Mouse (Mus musculus) heart, embryonic 12.5 days (tissue): ENCODE measurements at regions not wholly inside any gene's neighbourhood (a gene's known extent, or its start where the extent isn't known, plus 50 kb on each side); places are given as distances from the start of the nearest gene placed in this dataset.

ENCODE experiments used
- ATAC-seq: fragments of 200-750 bp; cut with Nextera tagmentation; 2 replicates; pipeline ENCODE4 v1.8.0; 2017; ENCODE audit warnings: moderate TSS enrichment, moderate library complexity; ENCODE audit not compliant: insufficient number of reproducible peaks, low FRiP score
- H3K27ac ChIP-seq: fragments of 300-500 bp; sonication (generic); 2 replicates; pipeline ENCODE4 v1.5.1; 2016; ENCODE audit warnings: mild to moderate bottlenecking, moderate library complexity; ENCODE audit not compliant: poor library complexity, severe bottlenecking
- H3K27me3 ChIP-seq: fragments of 300-500 bp; sonication (generic); replicated peaks from 2 replicates; pipeline ENCODE4 v1.6.1; 2016; ENCODE audit warnings: mild to moderate bottlenecking, moderate library complexity
- H3K36me3 ChIP-seq: fragments of 300-500 bp; sonication (generic); 2 replicates; pipeline ENCODE4 v1.6.1; 2016; ENCODE audit warnings: mild to moderate bottlenecking, moderate library complexity
- H3K4me1 ChIP-seq: fragments of 300-500 bp; sonication (generic); replicated peaks from 2 replicates; pipeline ENCODE4 v1.6.1; 2016; ENCODE audit warnings: mild to moderate bottlenecking
- H3K4me2 ChIP-seq: fragments of 300-500 bp; sonication (generic); 2 replicates; pipeline ENCODE4 v1.6.1; 2016; ENCODE audit warnings: mild to moderate bottlenecking, moderate library complexity
- H3K4me3 ChIP-seq: fragments of 300-500 bp; sonication (generic); 2 replicates; pipeline ENCODE4 v1.5.1; 2016; ENCODE audit warnings: mild to moderate bottlenecking
- H3K9ac ChIP-seq: fragments of 300-500 bp; sonication (generic); 2 replicates; pipeline ENCODE4 v1.6.1; 2016; ENCODE audit warnings: mild to moderate bottlenecking, moderate library complexity
- H3K9me3 ChIP-seq: fragments of 300-500 bp; sonication (generic); replicated peaks from 2 replicates; pipeline ENCODE4 v1.6.1; 2016; ENCODE audit warnings: mild to moderate bottlenecking, moderate library complexity
- WGBS: fragments of 180-500 bp; shearing (Covaris S2); methylation state at CpG from one replicate; pipeline ENCODE4 v1.1.7; 2016; 5-methylcytosine and 5-hydroxymethylcytosine counted together

DNA sequence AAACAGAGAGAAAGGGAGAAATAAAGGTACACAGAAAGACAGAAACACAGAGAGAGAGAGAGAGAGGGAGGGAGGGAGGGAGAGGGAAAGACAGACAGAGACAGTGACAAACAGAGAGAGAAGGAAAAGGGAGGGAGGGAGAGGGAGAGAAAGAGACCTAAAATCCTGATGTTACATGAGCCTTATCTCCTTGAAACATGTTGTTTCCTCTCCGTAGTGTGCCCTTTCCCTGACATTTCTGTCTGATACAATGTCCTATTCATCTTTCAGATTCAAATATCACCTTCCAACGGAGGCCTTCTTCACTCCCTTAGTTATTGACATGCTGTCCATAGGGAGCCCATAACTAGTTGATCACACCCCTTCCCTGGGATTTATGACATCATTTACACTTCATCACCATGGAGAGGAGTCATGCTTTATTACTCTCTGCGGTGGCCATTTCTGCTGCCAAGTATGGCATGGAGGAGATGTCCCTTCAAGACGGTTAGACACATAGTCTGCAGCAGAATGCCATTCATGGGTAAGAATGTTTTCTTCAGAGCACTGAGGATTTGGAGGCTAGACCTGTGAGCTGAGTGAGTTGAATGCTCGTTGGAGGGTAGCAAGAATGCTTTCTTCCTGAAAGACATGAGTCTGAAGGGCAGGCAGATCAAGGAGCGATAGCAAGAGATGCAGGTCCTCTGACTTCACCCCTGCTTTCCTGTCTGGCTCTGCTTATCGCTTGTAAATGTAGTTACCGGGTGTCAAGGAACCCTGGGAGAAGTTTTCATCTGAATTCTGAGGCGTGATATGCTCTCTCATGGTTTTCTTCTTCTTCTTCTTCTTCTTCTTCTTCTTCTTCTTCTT is 100.3 kb upstream of the Samsn1 start:
- Histone ChIP-seq H3K27me3 (no peaks in the 10 kb centered on the region), H3K9me3 (no peaks in the 10 kb centered on the region), H3K4me3 (no peak overlapping the region), H3K9ac (no peak overlapping the region), H3K4me2 (no peak overlapping the region), H3K27ac (no peak overlapping the region), H3K36me3 (no peaks in the 10 kb centered on the region), H3K4me1 (no peaks in the 10 kb centered on the region)
- WGBS: 46% methylated on average over 9 of the region's 9 CpGs
- no peak for ATAC-seq

GRCm38 (mm10) chr16:76120712-76121111 is 98.6 kb upstream of the Samsn1 start:
- H3K4me3 ChIP-seq: no peak overlapping the region
- H3K27ac ChIP-seq: no peak overlapping the region
- 84% methylated on average over 2 of the region's 2 CpGs for WGBS
- ATAC-seq: no peak
- no peaks in the 10 kb centered on the region for H3K27me3 ChIP-seq
- H3K9ac ChIP-seq: no peak overlapping the region
- H3K4me2 ChIP-seq: no peak overlapping the region
- H3K4me1 ChIP-seq: no peaks in the 10 kb centered on the region
- H3K9me3 ChIP-seq: no peaks in the 10 kb centered on the region
- no peaks in the 10 kb centered on the region for H3K36me3 ChIP-seq

- no peaks in the 10 kb centered on the region for H3K4me1 ChIP-seq
- 84% methylated on average over 3 of the region's 3 CpGs for WGBS
- H3K9ac ChIP-seq: no peak overlapping the region
- H3K4me2 ChIP-seq: no peak overlapping the region
- H3K27ac ChIP-seq: no peak overlapping the region
- H3K36me3 ChIP-seq: no peaks in the 10 kb centered on the region
- H3K27me3 ChIP-seq: no peaks in the 10 kb centered on the region
- no peak for ATAC-seq
- no peaks in the 10 kb centered on the region for H3K9me3 ChIP-seq
- H3K4me3 ChIP-seq: no peak overlapping the region
These were observed 88.3 kb upstream of the Samsn1 start for GRCm38 (mm10) chr16:76110383-76110782.

DNA sequence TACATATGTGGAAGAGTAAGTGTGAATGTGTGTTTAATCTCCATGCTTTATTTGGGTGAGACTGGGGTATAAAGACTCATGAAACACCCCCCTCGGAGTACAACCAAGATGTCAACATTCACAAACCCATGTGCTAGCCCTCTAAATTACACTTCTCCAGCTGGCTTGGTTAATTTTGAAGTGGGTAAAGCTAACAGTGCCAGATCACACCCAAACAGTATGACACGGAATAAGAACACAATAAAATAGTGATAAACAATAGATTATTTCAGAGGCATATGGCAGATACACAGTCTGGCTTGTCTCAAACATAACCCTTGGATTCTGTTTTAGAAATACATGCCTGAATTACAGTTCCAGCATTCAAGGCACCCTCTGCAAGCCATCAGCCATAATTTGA is 86.4 kb upstream of the Samsn1 start:
- Histone ChIP-seq H3K27ac (no peak overlapping the region), H3K9me3 (no peaks in the 10 kb centered on the region), H3K4me2 (no peak overlapping the region), H3K9ac (no peak overlapping the region), H3K27me3 (no peaks in the 10 kb centered on the region), H3K36me3 (no peaks in the 10 kb centered on the region), H3K4me3 (no peak overlapping the region), H3K4me1 (no peaks in the 10 kb centered on the region)
- WGBS: 70% methylated on average over 2 of the region's 2 CpGs
- ATAC-seq: no peak

DNA sequence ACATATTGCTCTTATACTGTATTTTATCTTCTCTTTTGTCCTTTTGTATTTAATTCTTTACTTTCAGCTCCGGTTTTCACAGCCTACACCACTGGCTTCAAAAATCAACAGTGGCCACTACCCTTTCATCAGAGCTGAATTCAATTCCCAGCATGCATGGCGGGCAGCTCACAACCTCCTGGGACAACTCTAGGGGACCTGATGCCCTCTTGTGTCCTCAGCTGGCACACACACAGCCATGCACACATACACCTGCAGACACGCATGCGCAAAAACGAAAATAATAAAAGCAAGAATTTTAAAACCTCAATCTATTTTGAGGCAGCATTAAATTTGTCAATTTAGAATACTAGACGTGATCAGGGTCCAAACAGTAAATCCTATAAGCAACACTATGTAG is 82.6 kb upstream of the Samsn1 start:
- ATAC-seq: no peak
- H3K4me2 ChIP-seq: no peak overlapping the region
- peaks cover 4% of the 10 kb centered on the region; the same call in 1 of the 2 replicates for H3K4me1 ChIP-seq
- no peak overlapping the region for H3K27ac ChIP-seq
- no peaks in the 10 kb centered on the region for H3K9me3 ChIP-seq
- H3K9ac ChIP-seq: no peak overlapping the region
- no peaks in the 10 kb centered on the region for H3K36me3 ChIP-seq
- H3K27me3 ChIP-seq: no peaks in the 10 kb centered on the region
- no peak overlapping the region for H3K4me3 ChIP-seq
- WGBS: 83% methylated on average over 6 of the region's 6 CpGs

- WGBS: 82% methylated on average over 3 of the region's 3 CpGs
These were observed 79.7 kb upstream of the Samsn1 start for GRCm38 (mm10) chr16:76101773-76102172.

GRCm38 (mm10) chr16:76097808-76098207 is 75.7 kb upstream of the Samsn1 start:
- no peak overlapping the region for H3K27ac ChIP-seq
- no peaks in the 10 kb centered on the region for H3K9me3 ChIP-seq
- no peak for ATAC-seq
- no peak overlapping the region for H3K4me3 ChIP-seq
- no peaks in the 10 kb centered on the region for H3K36me3 ChIP-seq
- no peak overlapping the region for H3K9ac ChIP-seq
- H3K4me1 ChIP-seq: peaks cover 4% of the 10 kb centered on the region; the same call in 1 of the 2 replicates
- WGBS: 80% methylated on average over 9 of the region's 9 CpGs
- no peaks in the 10 kb centered on the region for H3K27me3 ChIP-seq
- H3K4me2 ChIP-seq: no peak overlapping the region

More at GRCm38 (mm10) chr16:76101773-76102172, 79.7 kb upstream of the Samsn1 start:
- Histone ChIP-seq H3K4me3 (no peak overlapping the region), H3K9ac (no peak overlapping the region), H3K9me3 (no peaks in the 10 kb centered on the region), H3K4me2 (no peak overlapping the region), H3K4me1 (peaks cover 4% of the 10 kb centered on the region; the same call in 1 of the 2 replicates), H3K27me3 (no peaks in the 10 kb centered on the region), H3K27ac (no peak overlapping the region), H3K36me3 (no peaks in the 10 kb centered on the region)
- no peak for ATAC-seq

DNA sequence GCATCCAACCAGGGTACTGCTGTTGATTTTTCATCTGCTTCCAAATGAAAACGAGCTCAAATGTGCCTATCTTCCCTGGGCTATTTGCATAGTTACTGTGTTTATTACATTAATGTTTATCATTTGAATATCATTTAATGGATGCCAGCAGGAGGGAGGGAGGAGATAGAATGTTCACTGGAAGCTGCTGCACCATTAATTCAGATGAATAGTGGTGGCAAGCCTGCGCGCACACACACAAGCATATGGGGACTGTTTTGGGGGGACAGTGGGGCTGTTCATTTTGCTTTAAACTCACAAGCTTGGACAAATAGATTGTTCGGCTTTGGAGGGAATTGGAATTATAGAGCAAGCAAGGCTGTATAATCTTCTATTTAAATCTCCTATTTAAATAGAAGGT is 74.3 kb upstream of the Samsn1 start:
- Histone ChIP-seq H3K4me2 (no peak overlapping the region), H3K4me3 (no peak overlapping the region), H3K36me3 (no peaks in the 10 kb centered on the region), H3K27ac (no peak overlapping the region), H3K4me1 (no peaks in the 10 kb centered on the region), H3K9me3 (no peaks in the 10 kb centered on the region), H3K27me3 (no peaks in the 10 kb centered on the region), H3K9ac (no peak overlapping the region)
- WGBS: 85% methylated on average over 4 of the region's 4 CpGs
- no peak for ATAC-seq

DNA sequence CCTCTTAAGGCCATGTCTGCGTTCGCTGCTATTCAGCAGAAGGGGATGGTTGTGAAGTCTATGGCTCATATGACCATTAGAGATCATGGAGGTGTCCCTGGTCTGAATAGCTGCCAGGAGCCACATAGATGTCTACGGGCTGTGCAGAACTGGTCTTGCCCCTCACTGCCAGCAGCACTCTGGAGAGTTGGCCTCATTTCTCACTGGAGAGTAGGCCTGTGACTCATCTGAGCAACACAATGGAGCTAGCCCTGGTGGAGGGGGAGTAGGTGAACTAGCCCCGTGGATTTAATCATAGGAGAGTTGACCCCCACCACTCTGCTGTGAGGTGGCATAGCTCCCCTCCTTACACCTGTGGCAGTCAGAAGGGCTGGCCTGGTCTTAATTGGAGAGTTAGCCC is 63.3 kb upstream of the Samsn1 start:
- Histone ChIP-seq H3K4me3 (no peak overlapping the region), H3K9me3 (0 out of 2 replicates have a peak, but pooled peaks cover 6% of the 10 kb centered on the region), H3K9ac (no peak overlapping the region), H3K4me1 (no peaks in the 10 kb centered on the region), H3K27ac (no peak overlapping the region), H3K36me3 (no peaks in the 10 kb centered on the region), H3K27me3 (no peaks in the 10 kb centered on the region), H3K4me2 (no peak overlapping the region)
- 79% methylated on average over 4 of the region's 4 CpGs for WGBS
- ATAC-seq: no peak

- Histone ChIP-seq H3K27ac (no peak overlapping the region), H3K36me3 (no peaks in the 10 kb centered on the region), H3K4me1 (no peaks in the 10 kb centered on the region), H3K4me2 (no peak overlapping the region), H3K9me3 (0 out of 2 replicates have a peak, but pooled peaks cover 6% of the 10 kb centered on the region), H3K4me3 (no peak overlapping the region), H3K27me3 (no peaks in the 10 kb centered on the region), H3K9ac (no peak overlapping the region)
- no peak for ATAC-seq
- WGBS: 59% methylated on average over 4 of the region's 4 CpGs
These were observed 60.4 kb upstream of the Samsn1 start for GRCm38 (mm10) chr16:76082465-76082864.

DNA sequence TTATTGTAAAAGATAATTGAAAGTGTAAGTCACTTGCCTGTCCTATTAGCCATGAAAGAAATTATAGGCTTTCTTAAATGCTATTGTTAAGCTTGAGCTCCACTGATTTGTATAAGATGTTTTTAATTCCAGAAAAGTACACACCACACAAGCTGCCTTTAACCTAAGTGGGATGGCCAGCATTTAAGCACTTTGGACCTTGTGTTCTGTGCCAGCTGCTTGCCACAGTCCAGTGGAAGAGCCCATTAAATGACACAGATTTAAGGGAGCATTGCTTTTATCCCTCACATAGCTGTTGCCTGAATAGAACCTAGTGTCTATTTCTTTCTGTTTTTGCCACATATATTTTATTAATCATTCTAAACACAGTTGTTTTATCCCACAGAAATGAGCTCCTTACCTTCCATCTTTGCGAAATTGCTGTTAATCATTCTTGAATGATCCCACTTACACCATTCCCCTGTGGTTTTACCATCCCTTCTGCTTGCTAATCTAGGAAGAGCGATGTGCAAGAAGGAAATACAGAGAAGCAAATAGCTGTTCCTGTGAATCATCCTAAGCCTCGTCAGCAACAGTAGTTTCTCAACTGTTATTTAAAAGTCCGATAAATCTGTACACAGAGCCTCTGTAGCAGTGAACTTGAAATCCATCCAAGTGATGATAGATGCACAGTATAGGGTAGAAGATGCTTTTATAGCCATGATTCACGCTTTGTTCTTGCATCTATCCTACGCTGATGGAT is 57.9 kb upstream of the Samsn1 start:
- H3K4me1 ChIP-seq: no peaks in the 10 kb centered on the region
- no peaks in the 10 kb centered on the region for H3K36me3 ChIP-seq
- no peaks in the 10 kb centered on the region for H3K27me3 ChIP-seq
- WGBS: 79% methylated on average over 6 of the region's 6 CpGs
- no peak overlapping the region for H3K27ac ChIP-seq
- ATAC-seq: no peak
- H3K9me3 ChIP-seq: 0 out of 2 replicates have a peak, but pooled peaks cover 6% of the 10 kb centered on the region
- H3K4me3 ChIP-seq: no peak overlapping the region
- no peak overlapping the region for H3K9ac ChIP-seq
- H3K4me2 ChIP-seq: no peak overlapping the region
